ENCODE assay signal across 18 mouse cellular contexts in genomic region chr17:89521912-89522311, GRCm38 (mm10).
"Had no signal": no experiment of that assay in that cellular context is flagged by ENCODE, and none has a peak within 500 bp of the region (broad histone marks: within the 10 kb centered on the region; RNA-seq: fewer than 3 reads in every experiment).

No protein-coding gene starts in this region.

- H3K4me3 ChIP-seq: limb, embryonic 12.5 days; limb, embryonic 15.5 days; midbrain, embryonic 15.5 days had no signal

- H3K4me2 ChIP-seq: limb, embryonic 12.5 days; limb, embryonic 15.5 days; liver, embryonic 11.5 days; lung, embryonic 14.5 days; midbrain, embryonic 11.5 days; midbrain, embryonic 15.5 days had no signal

- H3K9me3 ChIP-seq: limb, embryonic 12.5 days; limb, embryonic 15.5 days; midbrain, embryonic 15.5 days had no signal

- H3K27ac ChIP-seq: limb, embryonic 12.5 days; limb, embryonic 15.5 days; liver, embryonic 14.5 days; macrophage; midbrain, embryonic 15.5 days; stomach, postnatal 0 days had no signal

- H3K4me1 ChIP-seq: limb, embryonic 12.5 days; limb, embryonic 15.5 days; midbrain, embryonic 15.5 days had no signal

- DNase-seq: kidney, adult 9 months; kidney, postnatal 14 days; kidney, postnatal 4 days; left cerebral cortex, postnatal 4 days; liver, postnatal 0 days; lung, embryonic 14.5 days; thymus, adult 2 months; thymus, postnatal 14 days; thymus, postnatal 4 days had no signal

- ATAC-seq: liver, postnatal 0 days; lung, postnatal 0 days; midbrain, embryonic 15.5 days had no signal

- H3K9ac ChIP-seq: limb, embryonic 12.5 days; limb, embryonic 15.5 days; liver, embryonic 14.5 days; liver, postnatal 0 days; lung, embryonic 14.5 days; midbrain, embryonic 15.5 days had no signal

- H3K27me3 ChIP-seq: limb, embryonic 12.5 days; limb, embryonic 15.5 days; midbrain, embryonic 15.5 days had no signal

- H3K36me3 ChIP-seq: limb, embryonic 12.5 days; limb, embryonic 15.5 days; midbrain, embryonic 15.5 days had no signal
